Mouse (Mus musculus) hindbrain, postnatal 0 days (tissue): ENCODE measurements around the gene Olfm3. TPM values are rescaled to one million over a fixed set of nuclear protein-coding genes. Genes with fewer than 3 reads are reported as not detected.

ENCODE experiments used
- ATAC-seq: fragments of 200-750 bp; cut with Nextera tagmentation; 2 replicates; pipeline ENCODE4 v1.8.0; 2017; ENCODE audit warnings: mild to moderate bottlenecking, moderate TSS enrichment, moderate library complexity
- DNase-seq: peaks from one replicate; pipeline ENCODE4 v3.0.0-alpha.2; 2015; ENCODE audit warnings: low spot score
- H3K27ac ChIP-seq: fragments of 300-500 bp; sonication (generic); 2 replicates; pipeline ENCODE4 v1.5.1; 2014; ENCODE audit warnings: mild to moderate bottlenecking
- H3K27me3 ChIP-seq: fragments of 300-500 bp; sonication (generic); 2 replicates; pipeline ENCODE4 v1.6.1; 2014; ENCODE audit warnings: low read length, mixed read lengths; ENCODE audit not compliant: insufficient read depth
- H3K36me3 ChIP-seq: fragments of 300-500 bp; sonication (generic); 2 replicates; pipeline ENCODE4 v1.6.1; 2014; ENCODE audit warnings: low read length, mixed read lengths; ENCODE audit not compliant: insufficient read depth
- H3K4me1 ChIP-seq: fragments of 300-500 bp; sonication (generic); 2 replicates; pipeline ENCODE4 v1.6.1; 2014; ENCODE audit warnings: antibody characterized with exemption, low read length, mixed read lengths; ENCODE audit not compliant: insufficient read depth
- H3K4me2 ChIP-seq: fragments of 300-500 bp; sonication (generic); 2 replicates; pipeline ENCODE4 v1.6.1; 2014; ENCODE audit warnings: low read depth, mild to moderate bottlenecking, low read length, moderate library complexity, mixed read lengths
- H3K4me3 ChIP-seq: fragments of 300-500 bp; sonication (generic); 2 replicates; pipeline ENCODE4 v1.5.1; 2014; ENCODE audit warnings: low read length
- H3K9ac ChIP-seq: fragments of 300-500 bp; sonication (generic); replicated peaks from 2 replicates; pipeline ENCODE4 v1.6.1; 2014; ENCODE audit warnings: mild to moderate bottlenecking, low read length, moderate library complexity, mixed read lengths
- H3K9me3 ChIP-seq: fragments of 300-500 bp; sonication (generic); 2 replicates; pipeline ENCODE4 v1.6.1; 2016; ENCODE audit warnings: low read length, mixed read lengths
- CTCF ChIP-seq: IDR thresholded peaks from 2 replicates; pipeline ENCODE4 v1.5.1; 2016; ENCODE audit warnings: antibody characterized with exemption, control low read depth, low read depth
- WGBS: fragments of 180-500 bp; shearing (Covaris S2); extraction: QIAGEN DNeasy Blood & Tissue Kit; methylation state at CpG from one replicate; pipeline ENCODE4 v1.1.7; 2014; 5-methylcytosine and 5-hydroxymethylcytosine counted together
- polyA plus RNA-seq: library from polyadenylated mRNA; unstranded; fragments of >200 nt; fragmentation: Nextera tagmentation; extraction: Ambion mirVana; gene quantifications from 2 replicates; pipeline ENCODE4 v1.2.1, GENCODE M21; 2015
- total RNA-seq: library from RNA; depleted of rRNA; stranded (reverse); fragments of >200 nt; gene quantifications from 2 replicates; pipeline ENCODE4 v1.2.3, GENCODE M21; 2014

Gene Olfm3
- total and polyA plus RNA-seq, 2 experiments from 2014 or later = 19.2 to 26.1 TPM

DNA sequence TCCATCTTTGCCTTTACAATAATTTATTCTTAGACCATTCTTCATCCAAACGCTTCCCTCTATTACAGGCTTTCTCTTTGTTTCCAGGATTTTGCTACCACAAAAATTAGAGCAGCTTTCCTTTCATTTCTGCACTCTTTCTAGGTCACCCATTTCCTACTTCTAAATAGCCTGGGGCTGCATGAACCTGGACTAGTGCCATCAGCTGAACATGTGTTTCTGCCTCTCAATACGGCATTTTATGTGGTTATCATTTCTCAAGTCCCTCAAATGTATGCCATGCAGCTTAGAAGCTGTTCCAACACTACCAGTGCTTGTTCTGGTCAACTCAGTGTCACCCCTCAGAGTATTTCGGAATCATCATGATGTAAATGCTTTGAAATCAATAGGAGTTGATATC lies 191.6 kb downstream of the Olfm3 start:
- no peak overlapping the region for H3K27ac ChIP-seq
- H3K27me3 ChIP-seq = no peaks in the 10 kb centered on the region
- H3K9me3 ChIP-seq = no peaks in the 10 kb centered on the region
- ATAC-seq (no peak), DNase-seq (peak; percentile 34)
- no peak for TF ChIP-seq CTCF
- 48% methylated on average over 3 of the region's 3 CpGs for WGBS
- no peak overlapping the region for H3K4me2 ChIP-seq
- H3K9ac ChIP-seq = no peak overlapping the region
- no peaks in the 10 kb centered on the region; the same call in 1 of the 2 replicates for H3K4me1 ChIP-seq
- no peak overlapping the region for H3K4me3 ChIP-seq
- no peaks in the 10 kb centered on the region for H3K36me3 ChIP-seq

- H3K36me3 ChIP-seq = no peaks in the 10 kb centered on the region
- TF ChIP-seq CTCF = no peak
- H3K4me2 ChIP-seq = no peak overlapping the region
- ATAC-seq (no peak), DNase-seq (no peak)
- no peaks in the 10 kb centered on the region for H3K27me3 ChIP-seq
- WGBS = 88% methylated on average over 1 of the region's 1 CpGs
- H3K9ac ChIP-seq = no peak overlapping the region
- H3K4me3 ChIP-seq = no peak overlapping the region
- H3K9me3 ChIP-seq = no peaks in the 10 kb centered on the region
- no peak overlapping the region for H3K27ac ChIP-seq
- H3K4me1 ChIP-seq = no peaks in the 10 kb centered on the region; the same call in 1 of the 2 replicates
Observed at GRCm38 (mm10) chr3:115099590-115099989, 195.7 kb downstream of the Olfm3 start.

GRCm38 (mm10) chr3:115104155-115104801 lies 200.4 kb downstream of the Olfm3 start:
- Histone ChIP-seq H3K4me3 (no peak overlapping the region), H3K9ac (no peak overlapping the region), H3K36me3 (no peaks in the 10 kb centered on the region), H3K9me3 (no peaks in the 10 kb centered on the region), H3K27ac (no peak overlapping the region), H3K27me3 (no peaks in the 10 kb centered on the region), H3K4me2 (no peak overlapping the region), H3K4me1 (no peaks in the 10 kb centered on the region)
- WGBS = 75% methylated on average over 2 of the region's 2 CpGs
- ATAC-seq (no peak), DNase-seq (no peak)
- TF ChIP-seq CTCF = no peak

DNA sequence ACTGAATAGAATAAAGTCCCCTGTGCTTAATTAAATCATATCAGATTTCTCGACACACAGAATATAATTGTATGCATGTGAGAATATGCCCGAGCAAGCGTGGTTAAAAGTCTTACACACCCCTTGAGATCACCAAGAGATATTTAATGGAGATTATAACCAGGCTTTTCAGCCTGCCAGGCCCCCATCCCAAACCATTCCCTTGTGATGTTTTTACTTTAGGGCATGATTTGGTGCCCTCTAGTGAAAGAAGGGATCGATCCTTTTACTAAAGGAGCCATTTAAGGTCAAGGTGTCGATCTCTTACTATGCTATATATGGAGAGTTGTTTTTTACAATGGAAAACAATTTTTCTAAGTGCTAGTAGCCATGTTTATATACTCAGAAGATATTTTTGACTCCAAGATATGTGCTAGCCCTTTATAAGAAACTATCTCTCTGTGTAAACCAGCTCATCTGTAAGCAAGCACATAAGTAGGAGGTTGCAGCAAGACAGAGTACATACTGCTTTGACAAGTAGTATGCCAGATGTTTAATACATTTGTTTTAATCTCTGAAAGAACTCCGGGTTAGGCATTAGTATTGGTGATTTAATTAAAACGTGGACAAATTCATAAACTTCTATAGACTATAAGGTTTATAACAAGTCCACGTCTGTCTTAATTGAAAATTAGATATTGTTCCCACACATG lies 201.1 kb downstream of the Olfm3 start:
- H3K4me3 ChIP-seq = no peak overlapping the region
- H3K9me3 ChIP-seq = no peaks in the 10 kb centered on the region
- H3K27ac ChIP-seq = no peak overlapping the region
- H3K36me3 ChIP-seq = no peaks in the 10 kb centered on the region
- no peak overlapping the region for H3K9ac ChIP-seq
- no peak overlapping the region for H3K4me2 ChIP-seq
- TF ChIP-seq CTCF = peak; percentile 46
- H3K27me3 ChIP-seq = no peaks in the 10 kb centered on the region
- no peak for ATAC-seq
- WGBS = 37% methylated on average over 8 of the region's 8 CpGs
- peak; percentile 54 for DNase-seq
- no peaks in the 10 kb centered on the region for H3K4me1 ChIP-seq

DNA sequence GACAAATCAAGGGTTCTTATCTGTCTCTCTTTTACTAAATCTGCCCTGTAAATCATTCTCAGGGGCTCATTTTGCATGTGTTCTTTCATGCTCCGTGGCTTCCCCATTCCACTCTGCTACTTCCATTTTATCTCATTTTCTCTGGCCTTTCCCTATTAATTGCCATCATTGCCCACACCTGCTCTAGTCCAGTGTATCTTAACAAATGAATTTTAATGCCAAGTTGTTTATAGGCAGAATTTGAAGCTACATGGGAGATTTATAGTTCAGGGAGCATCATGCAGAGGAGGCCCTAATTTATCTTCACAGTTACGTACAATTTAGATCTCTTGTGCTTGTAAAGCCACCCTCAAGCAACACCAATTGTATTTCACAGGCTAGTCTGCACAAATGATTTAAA lies 241.8 kb downstream of the Olfm3 start:
- no peak for TF ChIP-seq CTCF
- H3K4me1 ChIP-seq = no peaks in the 10 kb centered on the region
- H3K27me3 ChIP-seq = no peaks in the 10 kb centered on the region
- H3K4me3 ChIP-seq = no peak overlapping the region
- DNase-seq (no peak), ATAC-seq (no peak)
- no peak overlapping the region for H3K9ac ChIP-seq
- H3K27ac ChIP-seq = no peak overlapping the region
- no peaks in the 10 kb centered on the region for H3K9me3 ChIP-seq
- WGBS = 63% methylated on average over 2 of the region's 2 CpGs
- no peak overlapping the region for H3K4me2 ChIP-seq
- H3K36me3 ChIP-seq = no peaks in the 10 kb centered on the region

- 86% methylated on average over 2 of the region's 2 CpGs for WGBS
- Histone ChIP-seq H3K27ac (no peak overlapping the region), H3K4me1 (no peaks in the 10 kb centered on the region), H3K27me3 (no peaks in the 10 kb centered on the region), H3K4me2 (no peak overlapping the region), H3K9me3 (no peaks in the 10 kb centered on the region), H3K9ac (no peak overlapping the region), H3K4me3 (no peak overlapping the region), H3K36me3 (no peaks in the 10 kb centered on the region)
- DNase-seq (no peak), ATAC-seq (no peak)
- TF ChIP-seq CTCF = no peak
Observed at GRCm38 (mm10) chr3:115146244-115146643, 242.4 kb downstream of the Olfm3 start.

DNA sequence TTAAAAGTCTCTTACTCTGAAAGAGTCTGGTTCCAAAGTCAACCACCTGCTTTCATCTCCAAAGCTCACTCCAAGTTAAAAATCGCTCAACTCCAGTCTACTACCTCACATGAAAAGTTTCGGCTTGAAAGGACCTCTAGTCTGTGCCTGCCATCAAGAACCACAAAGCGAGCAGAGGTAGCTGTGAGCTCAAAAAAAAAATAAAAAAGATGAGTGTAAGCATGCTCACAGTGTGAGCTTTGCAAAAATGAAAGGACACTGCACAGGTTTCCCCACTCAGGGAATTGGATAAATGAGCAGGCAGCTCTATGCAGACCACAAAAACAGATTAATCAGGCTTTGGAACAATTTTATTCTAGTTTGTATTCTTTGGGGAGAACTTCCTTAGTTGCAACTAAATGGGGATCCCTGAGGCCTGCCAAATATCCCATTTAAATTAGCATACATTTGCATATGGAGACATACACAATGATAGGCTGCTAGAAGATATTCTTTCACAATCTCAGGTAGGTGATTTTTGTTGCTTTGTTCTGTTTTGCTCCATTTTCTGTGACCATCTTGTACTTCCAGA lies 255.1 kb downstream of the Olfm3 start:
- DNase-seq (peak; percentile 20), ATAC-seq (no peak)
- H3K4me1 ChIP-seq = no peaks in the 10 kb centered on the region
- H3K4me3 ChIP-seq = no peak overlapping the region
- H3K9me3 ChIP-seq = no peaks in the 10 kb centered on the region
- no peak for TF ChIP-seq CTCF
- H3K9ac ChIP-seq = no peak overlapping the region
- no peak overlapping the region for H3K4me2 ChIP-seq
- no peaks in the 10 kb centered on the region for H3K36me3 ChIP-seq
- WGBS = 65% methylated on average over 3 of the region's 3 CpGs
- no peaks in the 10 kb centered on the region for H3K27me3 ChIP-seq
- H3K27ac ChIP-seq = 0 out of 2 replicates have a peak overlapping the region, but pooled peaks have one; percentile 26
